Mouse (Mus musculus) T-helper 2 cell (primary cell): Measurements from ENCODE around the gene Sdccag8.

Experiments
- in situ Hi-C: fragments of 300-600 bp; cut with MboI, MseI; formaldehyde crosslinking; loops from one replicate; pipeline ENCODE4 v1.15.1; 2025; ENCODE audit warnings: high pct_unique_total_duplicates

Gene Sdccag8

DNA sequence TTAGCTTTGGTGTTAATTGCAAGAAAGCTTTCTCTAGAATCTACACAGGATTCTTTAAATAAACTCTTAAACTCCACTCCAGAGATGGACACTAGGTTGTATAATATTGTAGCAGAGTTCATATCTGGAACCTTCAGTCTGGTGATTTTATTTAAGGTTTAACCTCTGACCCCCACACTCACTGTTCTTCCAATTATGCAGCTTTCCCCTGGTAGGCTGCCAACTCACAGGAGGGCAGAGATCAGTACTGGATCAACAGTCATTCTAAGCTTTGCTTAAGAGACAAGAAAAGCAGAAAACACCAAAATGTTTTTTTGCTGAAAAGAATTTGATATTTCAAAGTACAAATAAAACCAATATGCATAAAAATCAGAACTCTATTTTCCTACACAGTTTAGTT, 231.4 kb downstream of the Sdccag8 start:
- in situ Hi-C loops, result no loop called here

DNA sequence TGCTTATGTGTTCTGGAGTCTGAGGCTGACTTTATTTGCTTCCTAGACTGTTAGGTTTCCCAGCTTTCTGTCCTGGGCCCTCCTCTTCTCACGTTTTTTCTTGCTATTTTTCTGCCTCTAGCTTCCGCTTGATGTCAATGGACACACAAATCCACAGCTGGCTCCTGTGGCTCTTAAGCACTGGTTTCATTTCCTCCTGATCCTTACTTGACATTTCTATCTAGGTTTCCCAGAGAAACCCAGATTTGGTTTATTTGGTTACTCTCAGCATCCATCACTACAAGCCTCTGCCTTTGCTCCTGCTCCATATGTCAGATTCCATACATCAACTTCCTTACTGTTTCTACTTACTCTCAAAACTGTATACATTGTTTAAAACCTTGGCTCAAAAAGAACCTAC, 232.5 kb downstream of the Sdccag8 start:
- in situ Hi-C loops, result no loop called here

DNA sequence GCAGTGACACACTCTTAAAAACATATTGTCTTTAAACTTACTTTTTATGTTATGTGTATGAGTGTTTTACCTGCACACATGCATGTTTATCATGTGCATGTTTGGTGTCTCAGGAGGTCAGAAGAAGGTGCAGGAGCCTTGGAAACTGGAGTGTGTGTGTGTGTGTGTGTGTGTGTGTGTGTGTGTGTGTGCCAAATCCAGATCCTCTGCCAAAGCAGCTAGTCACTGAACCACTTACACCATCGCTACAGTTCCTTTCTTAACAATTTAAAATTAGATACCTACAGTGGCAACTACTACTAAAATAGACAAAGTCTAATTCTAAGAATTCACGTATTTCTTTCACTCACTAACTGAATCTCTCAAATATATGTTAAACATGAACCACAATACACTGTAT, 234.3 kb downstream of the Sdccag8 start:
- in situ Hi-C loops, result no loop called here

DNA sequence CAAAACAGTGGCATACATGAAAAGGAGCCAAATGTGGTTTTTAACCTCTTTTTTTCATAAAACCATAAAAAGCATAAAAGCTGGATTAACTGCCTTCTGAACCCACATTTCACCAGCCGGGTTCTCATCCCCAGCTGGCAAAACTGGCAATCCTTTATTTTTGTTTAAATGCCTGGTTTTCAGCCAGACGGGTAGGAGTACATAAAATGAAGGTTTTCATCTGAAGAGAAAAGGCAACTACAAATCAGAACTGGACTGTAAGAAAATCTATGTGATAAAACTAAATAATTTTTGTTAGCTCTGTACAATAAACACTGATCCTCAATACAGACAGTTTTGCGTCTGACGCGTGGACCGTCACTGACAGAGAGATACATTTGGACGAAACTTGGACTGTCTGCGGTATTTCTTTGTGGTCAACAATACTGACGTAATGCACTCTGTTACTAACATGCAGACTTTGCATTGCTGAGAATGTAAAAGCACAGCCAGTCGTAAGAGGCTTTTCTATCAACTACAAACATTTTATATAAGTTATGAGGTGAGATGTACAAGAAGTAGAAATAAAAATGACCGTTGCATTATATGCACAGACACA, 237.0 kb downstream of the Sdccag8 start:
- in situ Hi-C loops, result no loop called here

DNA sequence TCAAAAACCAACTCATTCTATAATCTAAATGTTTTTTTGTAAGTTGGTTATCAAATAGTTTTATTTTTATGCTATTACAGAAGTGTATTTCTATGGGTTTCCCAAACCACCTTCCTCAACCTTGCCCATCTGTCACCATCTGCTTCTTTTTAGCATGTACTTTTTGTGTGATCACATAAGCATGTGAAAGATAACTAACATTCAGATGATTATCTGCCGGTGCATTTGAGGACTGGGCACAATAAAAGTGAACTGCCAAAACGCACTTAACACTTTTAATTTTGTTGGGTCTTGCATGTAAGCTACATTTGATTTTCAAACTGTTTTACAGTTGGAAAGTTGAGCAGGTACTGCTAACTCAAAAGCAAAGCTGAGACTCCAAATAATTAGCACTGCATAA, 240.4 kb downstream of the Sdccag8 start:
- in situ Hi-C loops, result no loop called here

DNA sequence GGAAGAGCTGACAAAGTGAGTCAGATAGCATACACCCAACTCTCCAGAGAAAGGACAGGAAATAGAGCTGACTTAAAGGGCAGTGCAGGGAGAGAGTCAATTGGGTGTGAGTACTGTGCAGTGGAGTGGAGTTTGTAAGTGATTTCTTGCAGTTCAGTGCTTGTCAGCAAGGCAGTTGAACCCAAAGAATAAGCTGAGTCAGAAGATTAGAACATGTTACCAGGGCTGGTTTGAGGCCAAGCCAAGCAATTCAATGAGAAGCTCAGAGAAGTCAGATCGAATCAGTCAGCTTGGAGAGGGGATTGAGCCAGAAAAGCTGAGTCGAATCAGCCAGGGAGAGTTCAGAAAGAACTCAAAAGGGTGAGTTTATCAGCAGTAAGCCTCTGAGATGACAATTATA, 247.3 kb downstream of the Sdccag8 start:
- in situ Hi-C loops, result no loop called here

DNA sequence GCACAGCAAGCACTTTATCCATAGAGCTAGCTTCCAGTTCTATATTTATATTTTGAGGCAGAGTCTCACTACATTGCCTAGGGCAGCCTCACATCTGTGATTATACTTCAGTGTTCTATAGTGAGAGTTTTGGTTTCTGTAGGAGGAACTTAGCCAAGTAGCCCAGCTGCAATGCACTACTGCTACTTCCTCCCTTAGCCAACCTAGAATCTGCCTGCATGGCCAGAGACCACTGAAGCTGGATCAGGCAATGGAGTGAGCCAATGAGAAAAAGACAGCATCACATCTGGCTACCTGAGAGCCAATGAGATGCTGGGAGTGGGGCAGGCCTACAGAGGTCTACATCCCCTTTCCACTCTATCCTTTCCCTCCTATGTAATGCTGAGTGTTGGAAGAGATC, 251.3 kb downstream of the Sdccag8 start:
- in situ Hi-C loops, result no loop called here

DNA sequence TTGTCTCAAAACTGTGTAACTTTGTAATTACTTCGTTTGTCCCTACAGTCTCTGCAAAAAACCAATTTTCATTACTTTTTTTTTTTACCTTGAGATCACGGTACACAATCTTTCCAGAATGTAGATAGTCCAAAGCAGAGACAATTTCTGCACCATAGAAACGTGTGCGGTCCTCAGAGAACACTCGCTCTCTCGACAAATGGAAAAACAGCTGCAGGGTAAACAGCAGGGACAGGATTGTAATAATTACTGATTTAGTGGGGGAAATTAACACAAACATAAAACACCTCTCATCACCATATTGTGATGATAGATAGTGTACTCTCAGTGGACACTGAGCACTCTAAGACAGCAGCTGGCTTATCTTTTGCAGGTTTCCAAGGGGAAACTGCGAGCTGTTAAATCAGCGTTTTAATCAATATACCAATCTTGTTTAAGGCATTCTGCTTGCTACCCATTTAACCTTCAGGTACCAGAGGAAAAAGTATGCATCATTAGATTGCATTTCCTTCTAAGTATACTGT, 252.7 kb downstream of the Sdccag8 start:
- in situ Hi-C loops, result no loop called here

DNA sequence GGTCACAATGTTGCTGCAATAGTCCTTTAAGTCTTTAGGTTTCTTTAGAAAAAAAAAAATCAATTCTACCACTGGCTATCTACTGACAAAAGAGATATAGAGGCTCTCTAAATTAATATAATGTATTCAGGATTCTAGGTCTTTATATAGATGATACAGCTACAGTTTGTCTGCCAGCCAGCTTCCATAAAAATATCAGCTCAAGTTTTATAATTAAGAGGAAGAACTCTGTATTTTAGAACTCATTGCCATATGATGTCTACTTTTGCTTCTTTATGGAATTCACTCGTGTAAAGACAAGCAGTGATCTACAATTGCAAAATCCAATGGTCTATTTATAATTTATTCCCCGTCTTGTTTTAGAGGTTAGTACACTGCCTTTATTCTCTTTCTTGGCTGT, 254.7 kb downstream of the Sdccag8 start:
- in situ Hi-C loops, result no loop called here
